Mouse (Mus musculus) B cell, adult (primary cell): ENCODE measurements around the gene Elmod2. TPM values are rescaled to one million over a fixed set of nuclear protein-coding genes. Genes with fewer than 3 reads are reported as not detected.

ENCODE experiments used
- total RNA-seq: library from RNA; stranded (reverse); gene quantifications from 4 replicates; pipeline ENCODE4 v1.2.4, GENCODE M21; 2023; ENCODE audit not compliant: inconsistent age

Gene Elmod2
- total RNA-seq = 10.8 to 16.8 TPM (median 13.8 TPM) in 4 replicates

DNA sequence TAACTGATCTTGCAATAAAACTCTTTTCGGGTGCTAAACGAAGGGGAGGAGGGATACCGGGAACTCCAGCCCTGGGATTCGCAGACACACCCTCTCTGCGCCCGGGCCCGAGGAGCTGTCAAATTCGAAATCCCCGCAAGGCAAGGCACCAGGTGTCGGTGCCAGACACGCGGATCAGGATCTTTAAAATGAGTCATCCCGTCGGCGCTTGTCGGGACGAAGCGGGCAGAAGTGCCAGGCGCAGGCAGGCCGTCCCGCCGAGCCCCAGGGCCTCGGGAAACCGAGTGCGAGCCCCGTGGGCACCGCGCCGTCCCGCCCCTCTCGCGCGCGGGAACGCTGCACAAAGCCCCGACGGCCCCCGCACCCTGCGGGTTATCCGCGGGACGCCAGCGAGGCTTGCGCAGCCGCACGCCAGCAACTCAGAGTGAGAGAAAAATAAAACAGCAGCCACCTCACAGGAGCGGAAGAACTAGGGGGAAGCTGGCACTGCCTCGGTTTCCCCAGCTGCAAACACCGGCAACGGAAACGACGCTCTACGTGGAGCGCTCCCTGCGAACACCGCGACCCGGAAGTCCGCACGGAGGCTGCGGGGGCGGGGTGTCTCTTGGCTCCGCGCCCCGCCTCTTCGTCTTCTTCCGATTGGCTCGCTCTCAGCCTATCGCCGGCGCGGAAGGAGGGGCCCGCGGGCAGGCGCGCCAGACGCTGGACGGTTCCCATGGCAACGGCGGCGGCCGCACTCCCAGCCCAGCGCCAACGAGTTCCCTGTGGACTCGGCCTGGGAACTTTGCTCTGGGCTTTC, at the start of gene Elmod2:
Gene Elmod2, minus strand, starts transcription at position 588 of the 799 bp plus-strand sequence.

DNA sequence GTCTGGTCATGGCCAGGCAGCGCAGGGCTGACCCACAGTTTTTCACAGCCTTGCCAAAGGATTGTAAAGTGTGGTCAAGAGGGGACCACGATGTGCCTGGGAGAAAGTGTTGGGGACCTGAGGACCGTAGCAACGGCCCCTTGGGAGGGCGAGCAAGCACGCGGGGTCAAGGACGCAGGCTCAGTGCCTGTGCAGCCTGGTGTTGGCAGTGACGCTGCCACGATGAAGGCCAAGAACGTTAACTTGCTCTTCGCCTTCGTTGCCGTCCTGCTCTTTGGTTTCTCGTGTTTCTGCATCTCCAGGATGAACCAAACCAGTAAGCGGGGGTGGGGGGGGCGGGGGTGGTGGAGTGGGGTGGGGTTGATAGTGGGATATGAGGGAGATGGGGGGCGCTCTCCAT, 16.0 kb upstream of the Elmod2 start, which contains the start of gene Mgat4d:
Gene Mgat4d, plus strand, starts transcription at position 209 of the 400 bp plus-strand sequence.

DNA sequence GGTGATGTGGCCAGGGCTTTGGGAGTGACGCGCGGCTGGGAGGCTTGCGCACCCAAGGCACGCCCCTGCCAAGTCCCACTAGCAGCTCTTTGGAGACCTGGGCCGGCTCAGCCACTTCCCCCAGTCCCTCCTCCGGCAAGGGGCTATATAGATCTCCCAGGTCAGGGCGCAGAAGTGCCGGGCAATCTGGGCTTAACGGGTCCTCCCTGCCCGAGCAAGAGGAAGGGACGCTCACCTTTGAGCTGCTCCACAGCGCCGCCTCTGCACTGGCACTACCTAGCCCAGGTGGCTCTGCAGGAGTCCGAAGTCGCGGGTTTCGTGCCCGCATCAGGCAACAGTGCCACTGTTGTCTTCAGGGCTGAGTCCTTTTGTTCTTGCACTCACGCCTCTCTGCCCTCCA, 42.1 kb downstream of the Elmod2 start, which contains the start of gene Ucp1:
Gene Ucp1, plus strand, starts transcription at position 177 of the 400 bp plus-strand sequence.

Other genes starting within 250 kb of the Elmod2 start
- 7.1 to 9.1 TPM (median 7.6 TPM) in 4 replicates for gene Tbc1d9, start 167.1 kb downstream of the Elmod2 start, total RNA-seq
- 0.48 to 1.7 TPM (median 1.0 TPM) in 3 of 4 replicates, not detected in the other for gene Gm10645, start 166.3 kb downstream of the Elmod2 start, total RNA-seq
- gene Ucp1, start 42.1 kb downstream of the Elmod2 start, total RNA-seq = not detected in 4 replicates
- not detected in 4 replicates for gene Mgat4d, start 16.0 kb upstream of the Elmod2 start, total RNA-seq
- not detected in 4 replicates for gene Clgn, start 57.4 kb upstream of the Elmod2 start, total RNA-seq
- gene Scoc, start 125.9 kb upstream of the Elmod2 start, total RNA-seq = 16.4 to 22.8 TPM (median 21.1 TPM) in 4 replicates
- gene Olfr370, start 203.3 kb upstream of the Elmod2 start, total RNA-seq = not detected in 4 replicates
- gene Ndufb7, start 234.2 kb upstream of the Elmod2 start, total RNA-seq = 78.6 to 95.9 TPM (median 83.3 TPM) in 4 replicates